Mouse (Mus musculus) cortical plate, adult 2 months (tissue): Measurements from ENCODE around the gene Unc5cl.

ENCODE experiments used
- CTCF ChIP-seq: fragments of 200-500 bp; IDR thresholded peaks from 2 replicates; pipeline ENCODE4 v1.5.1; 2011; ENCODE audit warnings: mild to moderate bottlenecking, control low read depth, low read length; ENCODE audit not compliant: insufficient read depth; ENCODE audit errors: extremely low read depth
- POLR2A ChIP-seq: fragments of 200-500 bp; IDR thresholded peaks from 2 replicates; pipeline ENCODE4 v1.6.1; 2011; ENCODE audit warnings: mild to moderate bottlenecking, low read length, control low read depth; ENCODE audit not compliant: insufficient read depth; ENCODE audit errors: extremely low read depth

- no peak for TF ChIP-seq CTCF
- TF ChIP-seq POLR2A, result no peak
Measured at GRCm38 (mm10) chr17:48523056-48523455, 68.4 kb downstream of the Unc5cl start.
